Mouse (Mus musculus): ENCODE measurements at regions not wholly inside any gene's neighbourhood (a gene's known extent, or its start where the extent isn't known, plus 50 kb on each side); places are given as distances from the start of the nearest gene placed in this dataset.

DNA sequence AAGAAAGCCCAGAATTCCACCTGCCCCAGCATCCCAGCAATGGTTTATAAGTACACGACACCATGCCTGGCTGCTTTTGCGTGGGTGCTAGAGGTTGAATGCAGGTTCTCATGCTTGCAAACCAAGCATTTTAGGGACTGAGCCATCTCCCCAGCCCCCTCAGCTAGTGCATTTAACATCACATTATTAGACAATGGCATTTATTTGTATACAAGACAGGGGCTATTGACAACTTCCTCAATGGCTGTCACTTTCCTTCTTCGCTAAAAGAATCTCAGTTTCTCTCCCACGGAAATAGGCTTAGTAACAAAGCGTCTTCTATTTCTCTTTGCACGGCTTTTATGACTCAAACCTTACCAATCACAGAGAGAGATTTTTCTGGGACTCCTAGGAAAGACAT, 141.7 kb upstream of the Lrfn2 start:
- DNase-seq (ENCODE audit: low read depth) = no peak

DNA sequence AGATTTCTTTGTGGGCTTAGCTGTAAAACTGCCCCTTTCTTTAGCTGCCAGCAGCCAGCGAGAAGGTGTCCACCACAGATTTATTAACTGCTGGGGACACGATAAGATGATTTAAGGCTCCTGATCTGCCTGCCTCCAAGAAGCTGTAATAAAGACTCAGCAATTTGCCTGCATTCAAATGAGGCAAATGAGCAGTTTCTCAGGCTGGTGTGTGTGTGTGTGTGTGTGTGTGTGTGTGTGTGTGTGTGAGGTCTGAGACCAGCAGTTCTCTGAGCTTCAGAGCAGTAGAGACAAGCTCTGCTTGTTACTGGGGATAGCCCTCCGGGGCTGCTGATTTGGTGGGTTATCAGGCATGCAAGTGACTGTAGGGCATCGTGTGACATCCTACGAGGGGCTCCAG, 139.2 kb upstream of the Lrfn2 start:
- no peak for DNase-seq (ENCODE audit: low read depth)

DNA sequence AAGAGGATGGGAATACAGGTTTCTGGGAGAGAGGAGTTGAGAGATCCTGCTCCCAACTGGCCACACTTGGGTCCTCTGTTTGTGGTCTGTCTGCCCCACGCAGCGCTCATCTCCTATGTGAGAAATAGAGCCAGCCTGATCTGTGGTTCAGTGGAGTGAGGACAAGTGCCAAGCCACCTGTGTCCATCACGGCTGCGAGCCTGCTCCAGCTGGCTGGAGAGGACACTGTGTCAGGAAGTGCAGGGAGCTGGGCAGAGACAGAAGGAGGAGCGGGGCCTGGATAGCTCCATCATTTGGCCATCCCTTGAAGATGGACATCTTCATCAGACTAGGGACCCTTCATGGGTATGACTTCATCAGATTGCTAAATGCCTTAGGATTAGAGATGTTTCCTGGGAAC, 136.4 kb upstream of the Lrfn2 start:
- no peak for DNase-seq (ENCODE audit: low read depth)

DNA sequence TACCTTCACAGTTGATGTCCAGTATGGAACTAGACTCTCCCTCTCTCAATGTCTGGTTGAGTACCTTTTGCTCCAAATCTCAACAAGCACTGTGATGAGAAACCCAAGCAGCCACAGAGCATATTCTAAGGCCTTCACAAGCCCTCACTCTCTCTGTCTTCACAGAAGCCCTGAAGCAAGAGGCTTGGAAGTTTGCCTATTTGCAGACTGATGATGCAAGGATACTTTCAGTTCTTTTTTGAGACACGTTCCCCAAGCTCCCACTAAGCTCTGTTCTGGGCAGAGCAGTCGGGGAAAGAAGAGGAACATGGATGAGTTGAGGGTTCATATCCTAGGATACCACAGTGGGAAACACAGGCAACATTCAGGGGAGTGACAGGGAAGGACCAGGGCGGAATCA, 134.0 kb upstream of the Lrfn2 start:
- no peak for DNase-seq (ENCODE audit: low read depth)

DNA sequence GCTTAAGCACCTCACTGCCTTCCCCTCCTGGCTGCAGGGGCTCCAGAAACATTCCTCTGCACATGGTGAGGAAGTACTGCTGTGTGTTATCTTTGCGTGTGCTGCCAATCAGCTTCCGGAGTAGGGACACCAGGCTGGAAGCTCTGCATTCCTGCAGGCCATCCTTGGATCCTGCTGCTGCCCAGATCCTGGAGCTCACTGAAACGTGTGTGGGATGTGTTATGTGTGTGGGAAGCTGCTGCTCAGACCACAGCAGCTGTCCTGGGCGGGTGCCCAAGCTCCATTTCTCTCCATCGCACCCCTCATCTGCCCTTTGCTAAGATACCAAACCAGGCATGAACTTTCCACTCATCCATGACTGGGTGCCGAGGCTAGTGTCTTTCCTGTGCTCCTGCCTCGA, 129.5 kb upstream of the Lrfn2 start:
- DNase-seq (ENCODE audit: low read depth) = no peak

DNA sequence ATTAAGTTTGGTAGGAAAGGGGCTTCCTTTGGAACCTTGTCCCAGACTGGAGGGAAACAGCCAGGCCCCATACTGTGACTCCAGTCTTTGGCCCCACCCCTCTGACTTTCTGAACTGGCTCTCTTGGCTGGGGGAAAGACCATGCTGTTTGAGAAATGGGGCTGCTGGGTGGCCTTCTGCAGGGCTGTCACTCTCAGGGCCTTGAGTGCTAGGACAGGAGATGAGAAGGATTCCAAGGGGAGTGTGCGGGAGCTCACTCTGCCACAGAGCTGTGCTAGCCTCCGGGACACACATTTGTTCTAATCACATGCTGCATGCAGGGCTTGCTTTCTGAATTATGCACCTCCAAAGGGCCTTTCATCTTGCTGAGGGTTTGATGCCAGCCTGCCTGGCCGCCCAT, 124.3 kb upstream of the Lrfn2 start:
- no peak for DNase-seq (ENCODE audit: low read depth)

DNA sequence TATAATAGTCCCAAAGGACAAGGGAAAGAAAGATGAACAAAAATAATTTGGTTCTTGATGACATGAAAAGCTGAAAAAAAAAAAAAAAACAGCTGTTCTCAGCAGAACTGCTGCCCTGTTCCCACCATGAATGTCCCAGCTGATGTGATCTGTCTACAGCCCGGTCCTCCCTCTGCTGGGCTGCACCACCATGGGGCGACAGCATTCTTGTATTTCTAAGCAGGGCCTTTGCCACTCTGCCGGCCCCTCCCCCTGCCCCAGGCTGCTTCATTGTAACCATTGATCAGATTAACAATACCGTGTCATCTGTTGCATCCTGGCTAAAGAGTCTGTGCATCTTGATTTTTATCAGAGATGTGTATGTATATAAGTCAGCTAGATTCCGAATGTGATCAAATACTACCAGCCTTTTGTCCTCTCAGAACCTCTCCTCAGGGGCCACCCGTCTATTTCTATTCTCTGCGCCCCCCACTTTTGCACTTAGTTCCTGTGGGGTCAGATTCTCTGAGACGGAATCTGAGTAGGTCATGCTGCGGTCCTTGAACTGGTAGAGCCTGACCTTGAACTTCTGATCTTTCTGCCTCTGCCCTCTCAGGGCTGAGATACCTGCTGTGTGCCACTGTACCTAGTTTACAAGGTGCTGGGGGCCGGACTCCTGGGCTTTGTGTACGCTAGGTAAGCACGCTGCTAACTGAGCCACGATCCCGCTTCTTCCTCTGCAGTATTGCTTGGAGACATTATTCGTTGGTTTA, 117.2 kb upstream of the Lrfn2 start:
- DNase-seq (ENCODE audit: low read depth) = no peak

DNA sequence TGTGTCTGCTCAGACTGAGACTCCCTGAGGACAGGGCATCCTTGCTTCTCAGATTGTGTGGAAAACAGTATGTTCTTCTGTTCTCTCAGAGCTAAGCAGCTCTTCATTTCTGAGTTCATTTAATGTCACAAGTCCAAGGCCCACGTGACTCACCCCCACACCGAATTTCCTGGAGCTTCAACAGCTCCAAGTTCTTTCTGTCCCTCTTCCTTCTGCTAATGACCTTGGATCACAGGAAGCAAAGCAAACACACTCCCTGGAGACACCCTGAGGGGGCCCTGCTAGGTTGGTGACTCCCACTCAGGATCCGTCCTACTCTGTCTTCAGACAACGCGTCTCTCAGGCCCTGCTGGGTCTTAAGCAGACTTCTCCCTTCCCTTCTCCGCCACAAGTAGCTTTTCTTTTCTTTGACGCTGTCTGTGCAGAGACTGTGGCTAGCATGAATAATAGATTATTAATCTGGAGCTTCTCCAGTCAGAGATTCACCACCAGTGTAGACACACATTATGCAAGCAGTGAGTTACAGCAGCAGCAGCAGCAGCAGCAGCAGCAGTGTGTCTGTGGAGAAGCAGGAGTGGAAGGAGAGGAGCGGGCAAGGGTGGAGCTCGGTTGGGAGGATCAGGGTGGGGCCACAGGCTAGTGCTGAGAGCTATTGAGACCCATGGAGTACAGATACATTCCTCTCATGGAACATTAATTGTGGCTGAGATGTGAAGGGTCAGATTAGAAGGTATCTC, 115.4 kb upstream of the Lrfn2 start:
- no peak for DNase-seq (ENCODE audit: low read depth)

DNA sequence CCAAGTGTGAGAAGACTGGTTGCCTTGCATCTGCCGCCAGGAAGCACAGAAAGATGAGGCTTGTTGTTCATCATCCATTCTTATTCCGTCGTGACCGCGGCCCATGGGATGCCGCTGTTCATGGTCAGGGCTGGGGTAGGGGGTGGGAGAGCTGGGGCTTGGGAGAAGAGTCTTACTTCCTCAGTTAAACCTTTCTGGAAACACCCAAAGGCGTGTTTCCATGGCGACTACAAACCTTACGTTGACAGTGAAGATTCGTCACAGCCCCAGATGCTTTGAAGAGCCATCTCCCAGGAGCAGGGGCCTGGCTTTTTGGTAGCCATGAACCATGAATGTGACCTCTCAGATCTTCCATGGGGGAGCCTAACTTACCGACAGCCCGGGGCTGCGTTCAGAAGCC, 114.6 kb upstream of the Lrfn2 start:
- no peak for DNase-seq (ENCODE audit: low read depth)

DNA sequence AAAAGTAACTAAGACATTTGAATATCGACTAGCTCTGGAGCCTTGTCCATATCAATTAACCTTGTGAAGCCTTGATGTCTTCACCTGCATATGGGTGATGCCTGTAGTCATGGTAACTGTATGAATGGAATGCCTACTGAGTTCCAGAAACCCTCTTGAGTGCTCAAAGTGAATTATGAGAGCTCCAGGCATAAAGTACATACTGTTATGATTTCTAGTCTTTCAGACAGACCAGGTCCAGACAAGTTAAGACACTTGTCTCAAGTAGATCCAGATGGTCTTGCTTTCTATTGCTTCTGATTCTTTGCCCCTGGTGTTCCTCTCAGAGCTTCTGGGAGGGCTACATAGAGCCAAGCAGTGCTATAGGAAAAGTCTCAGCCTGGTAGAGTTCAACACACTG, 112.5 kb upstream of the Lrfn2 start:
- DNase-seq (ENCODE audit: low read depth) = no peak

DNA sequence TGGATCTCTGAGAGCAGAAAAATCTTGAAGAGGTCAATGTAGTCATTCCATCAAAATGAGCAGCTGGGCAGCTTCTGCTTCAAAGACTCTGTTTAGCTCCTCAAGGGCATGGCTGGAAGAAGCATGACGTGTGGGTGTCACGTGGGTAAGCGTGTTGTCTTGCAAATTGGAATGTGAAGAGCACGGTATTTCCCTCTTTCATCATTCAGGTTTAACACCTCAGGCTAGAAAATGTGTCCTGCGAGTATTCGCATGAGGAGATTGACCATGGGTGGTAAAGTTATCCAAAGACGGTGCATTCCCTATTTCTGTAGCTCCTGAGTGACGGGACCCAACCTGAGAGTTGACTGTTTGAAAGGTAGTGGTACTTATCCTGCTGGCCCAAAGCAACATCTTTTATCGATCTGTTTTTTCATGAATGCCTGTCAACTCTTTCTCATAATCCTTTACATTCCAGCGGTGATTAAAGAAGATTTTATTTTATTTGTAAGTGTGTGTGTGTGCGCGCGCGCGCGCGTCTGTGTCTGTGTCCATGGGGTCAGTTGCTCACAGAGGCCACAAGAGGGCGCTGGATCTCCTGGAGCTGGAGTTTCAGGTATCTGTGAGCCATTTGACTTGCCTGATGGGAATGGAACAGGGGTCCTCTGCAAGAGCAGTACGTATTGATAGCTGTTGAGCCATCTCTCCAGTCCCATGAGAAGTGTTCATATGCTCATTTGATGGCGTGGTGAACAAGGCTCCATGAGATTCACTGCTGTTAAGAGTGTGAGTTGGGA, 109.9 kb upstream of the Lrfn2 start:
- no peak for DNase-seq (ENCODE audit: low read depth)

DNA sequence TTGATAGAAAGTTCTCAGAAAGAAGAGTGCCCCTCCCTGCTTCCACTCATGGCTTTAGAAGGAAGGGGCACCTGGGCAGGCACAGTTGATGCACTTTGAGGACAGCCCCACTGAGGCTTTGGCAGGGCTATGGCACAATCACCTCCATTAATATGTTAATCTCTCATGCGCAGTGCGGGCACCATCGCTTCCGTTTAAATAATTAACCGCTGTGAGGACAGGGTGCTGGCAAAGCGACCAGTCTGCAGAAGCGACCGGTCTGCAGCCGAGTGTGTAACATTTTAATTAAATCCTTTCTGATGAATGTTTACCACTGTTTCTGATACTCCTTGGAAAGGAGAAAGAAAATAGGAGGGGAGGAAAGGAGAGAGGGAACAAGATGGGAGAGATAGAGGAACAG, 108.3 kb upstream of the Lrfn2 start:
- DNase-seq (ENCODE audit: low read depth) = no peak

DNA sequence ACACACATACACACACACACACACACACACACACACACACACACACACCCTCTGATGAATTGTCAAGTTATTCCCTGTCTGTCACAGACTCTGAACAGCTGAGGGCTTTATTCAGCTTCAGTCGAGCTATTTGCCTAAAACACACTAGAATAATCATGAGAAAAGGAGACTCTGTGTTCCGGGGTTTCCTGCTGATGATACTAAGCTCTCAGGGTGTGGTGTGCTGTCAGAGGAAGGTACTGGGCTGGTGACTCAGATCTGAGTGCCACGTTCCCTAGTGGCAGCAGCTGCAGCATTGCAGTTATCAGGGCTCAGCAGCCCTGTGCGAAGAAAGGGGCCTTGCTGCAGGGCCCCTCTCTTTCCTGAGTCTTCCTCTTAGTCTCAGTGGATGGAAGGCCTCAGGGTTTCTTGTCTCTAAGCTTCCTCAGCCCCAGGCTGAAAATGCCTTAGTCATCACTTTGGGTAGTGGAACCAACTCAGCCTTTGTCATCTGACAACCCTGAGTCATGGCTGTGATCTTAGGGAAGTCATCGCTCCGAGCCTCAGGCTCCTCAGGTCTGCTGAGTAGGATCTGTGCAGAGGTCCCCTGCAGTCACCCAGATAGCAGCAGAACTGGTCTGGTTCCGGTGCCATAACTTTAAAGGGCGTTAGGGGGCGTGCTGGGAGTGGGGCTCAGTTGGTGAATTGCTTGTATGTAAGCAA, 106.8 kb upstream of the Lrfn2 start:
- no peak for DNase-seq (ENCODE audit: low read depth)

DNA sequence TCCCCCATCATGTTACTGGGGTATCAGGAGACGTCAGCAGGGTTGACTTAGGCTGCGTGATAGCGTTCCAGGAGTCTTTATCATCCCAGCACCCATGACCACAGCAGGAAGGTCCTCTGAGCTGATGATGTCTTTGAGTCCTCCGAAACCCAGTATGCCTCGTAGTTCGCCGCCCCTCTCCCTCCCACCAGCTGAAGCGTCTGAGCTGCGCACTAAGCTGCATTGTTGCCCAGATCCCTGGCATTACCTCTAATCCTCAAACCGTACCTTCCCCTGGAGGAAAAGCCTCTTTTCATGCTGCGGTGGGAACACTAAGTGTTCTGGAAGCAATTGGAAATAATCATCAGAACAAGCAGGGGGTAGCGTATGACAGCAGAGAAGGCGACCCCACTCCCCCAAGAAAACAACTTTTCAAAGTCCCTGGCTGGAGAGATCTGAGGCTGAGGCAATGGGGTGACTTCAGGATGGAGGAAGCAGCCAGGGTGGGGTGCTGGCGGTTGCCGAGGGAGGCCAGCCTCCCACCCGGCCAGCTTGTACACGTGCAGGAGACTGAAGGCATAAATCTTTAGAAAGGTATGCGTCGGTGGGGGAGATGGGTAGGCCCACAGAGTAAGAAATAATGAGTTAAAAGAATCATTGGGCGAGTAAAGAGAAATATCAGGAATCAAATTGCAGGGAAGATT, 93.7 kb upstream of the Lrfn2 start:
- no peak for DNase-seq (ENCODE audit: low read depth)

DNA sequence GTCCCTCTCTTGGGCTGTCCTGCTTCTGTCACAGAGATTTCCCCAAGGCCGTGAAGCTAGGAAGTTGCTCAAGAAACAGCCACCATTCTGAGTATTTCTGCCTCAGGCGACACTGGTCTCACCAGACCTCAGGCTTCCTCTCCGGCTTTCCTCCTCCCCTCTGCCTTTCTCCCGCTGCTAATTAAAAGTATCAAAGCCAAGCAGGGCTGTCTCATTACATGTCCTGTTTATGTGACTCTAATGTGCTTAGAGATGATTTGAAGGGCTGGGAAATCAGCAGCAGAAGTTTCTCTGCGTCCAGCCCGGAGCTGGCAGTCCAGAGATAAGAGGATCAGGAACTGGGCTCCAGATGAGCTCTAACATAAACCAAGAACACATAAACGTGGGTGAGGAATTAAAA, 84.3 kb upstream of the Lrfn2 start:
- DNase-seq (ENCODE audit: low read depth) = no peak

DNA sequence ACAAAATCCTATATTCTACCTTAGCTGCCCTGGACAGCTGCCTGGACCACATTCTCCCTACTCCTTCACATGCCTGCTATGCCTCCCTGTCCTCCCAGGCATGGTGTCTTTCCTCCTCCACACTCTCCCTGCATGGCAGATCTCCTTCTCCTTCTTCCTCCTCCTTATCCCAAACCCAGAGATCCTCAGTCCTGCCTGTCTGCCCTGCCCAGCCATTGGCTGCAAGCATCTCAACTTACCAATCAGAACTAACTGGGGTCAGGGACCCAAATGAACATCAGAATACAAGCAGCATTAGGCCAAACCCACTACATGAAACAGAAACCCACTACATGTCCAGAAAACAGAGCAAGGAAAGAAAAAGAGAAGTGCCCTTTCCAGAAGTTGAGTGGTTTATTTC, 81.3 kb upstream of the Lrfn2 start:
- no peak for DNase-seq (ENCODE audit: low read depth)

DNA sequence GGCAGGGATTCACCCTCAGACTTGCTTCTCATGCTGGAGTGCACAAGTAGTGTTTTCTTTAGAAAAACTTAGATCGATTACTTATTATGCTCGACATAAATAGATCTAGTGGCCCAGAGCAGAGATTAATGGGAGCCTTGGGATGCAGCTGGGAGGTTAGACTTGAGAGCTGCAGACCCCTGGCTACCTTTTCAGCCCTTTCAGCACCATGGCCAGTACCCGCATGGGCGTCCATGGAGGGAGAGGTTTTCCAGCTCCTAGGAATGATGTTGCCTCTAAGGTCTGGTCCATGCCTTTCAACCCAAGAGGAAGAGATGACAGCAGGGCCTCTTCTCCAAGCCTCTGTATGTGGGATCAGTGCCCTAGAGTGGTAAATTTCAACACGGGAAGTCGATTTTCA, 73.3 kb upstream of the Lrfn2 start:
- no peak for DNase-seq (ENCODE audit: low read depth)

DNA sequence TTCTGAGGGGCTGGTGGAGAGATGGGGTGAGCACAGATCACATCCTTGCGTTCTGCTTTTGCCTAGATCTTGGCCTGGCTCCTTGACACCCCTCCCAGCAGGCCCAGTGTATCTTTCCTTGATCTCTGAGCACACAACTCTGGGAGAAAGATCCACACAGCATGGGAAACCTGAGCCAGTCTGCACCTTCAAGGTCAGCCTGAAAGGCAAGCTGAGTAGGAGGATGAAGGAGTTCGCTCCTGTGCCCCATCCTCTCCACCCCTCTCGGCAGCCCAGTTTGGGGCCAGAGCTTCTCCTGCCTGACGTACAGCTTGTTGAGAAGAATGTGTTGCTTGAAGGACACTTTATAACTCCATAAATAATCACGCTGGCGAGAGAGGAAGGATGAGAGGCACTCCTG, 61.7 kb upstream of the Lrfn2 start:
- no peak for DNase-seq (ENCODE audit: low read depth)

DNA sequence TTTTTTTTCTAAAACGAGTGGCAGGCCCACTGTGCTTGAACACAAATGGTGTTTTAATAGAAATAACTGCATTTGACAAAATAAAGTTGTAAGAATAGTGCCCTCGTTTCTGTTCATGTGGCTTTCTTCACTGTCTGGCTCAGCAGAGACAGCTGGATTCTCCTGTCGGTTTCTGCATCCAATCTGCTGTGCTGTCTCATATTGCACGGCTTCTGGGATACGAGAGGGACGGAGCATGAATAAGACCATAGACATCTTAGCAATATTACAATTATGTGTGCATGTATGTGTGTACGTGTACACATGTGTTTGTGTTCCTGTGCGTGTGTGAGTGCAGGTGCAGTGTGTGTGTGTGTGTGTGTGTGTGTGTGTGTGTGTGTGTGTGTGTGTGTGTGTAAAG, 54.7 kb upstream of the Lrfn2 start:
- no peak for DNase-seq (ENCODE audit: low read depth)

DNA sequence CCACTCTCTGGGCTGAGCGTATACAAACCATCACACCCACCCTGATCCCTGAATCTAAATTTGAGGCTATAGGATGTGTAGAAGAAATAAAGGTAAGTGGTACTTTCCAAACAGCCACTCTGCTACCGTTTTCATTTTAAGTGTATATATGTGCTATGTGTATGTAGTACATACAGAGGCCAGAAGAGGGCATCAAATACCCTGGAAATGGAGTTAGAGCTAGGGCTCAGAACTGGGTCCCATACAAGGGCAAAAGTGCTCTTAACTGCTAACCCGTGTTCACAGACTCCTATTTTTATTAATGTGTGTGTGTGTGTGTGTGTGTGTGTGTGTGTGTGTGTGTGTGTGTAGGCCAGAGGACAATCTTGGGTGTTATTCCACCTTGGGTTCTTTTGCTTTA, 51.6 kb upstream of the Lrfn2 start:
- no peak for DNase-seq (ENCODE audit: low read depth)

DNA sequence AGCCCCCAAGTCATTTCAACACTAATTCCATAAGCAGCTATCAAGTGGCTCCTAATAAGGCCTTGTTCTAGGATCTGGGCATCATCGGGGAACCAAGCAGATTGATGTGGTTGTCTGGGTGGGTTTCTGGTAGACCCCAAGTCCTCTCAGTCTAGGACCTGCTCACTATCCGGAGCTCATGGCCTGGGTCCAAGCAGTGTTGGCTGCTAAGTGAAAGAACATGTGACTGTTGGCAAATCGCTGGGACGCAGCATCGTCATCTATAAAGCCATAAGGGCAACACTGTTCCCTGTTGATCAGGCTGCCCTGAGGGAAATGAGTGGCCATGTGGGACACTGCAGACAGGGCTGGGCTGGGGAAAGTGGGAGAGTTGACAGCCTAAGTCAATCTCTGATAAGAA, 50.2 kb upstream of the Lrfn2 start:
- DNase-seq (ENCODE audit: low read depth) = no peak

All from c-Kit-positive CD71-negative TER-119-negative erythroid progenitor cells, embryonic 14.5 days (primary cell).